Mouse (Mus musculus) liver, postnatal 0 days (tissue): ENCODE measurements at regions not wholly inside any gene's neighbourhood (a gene's known extent, or its start where the extent isn't known, plus 50 kb on each side); places are given as distances from the start of the nearest gene placed in this dataset.

ENCODE experiments used
- ATAC-seq: fragments of 200-750 bp; cut with Nextera tagmentation; 2 replicates; pipeline ENCODE4 v1.8.0; 2017; ENCODE audit warnings: mild to moderate bottlenecking, moderate library complexity
- DNase-seq: peaks from one replicate; pipeline ENCODE4 v3.0.0-alpha.2; 2016
- H3K27ac ChIP-seq: fragments of 300-500 bp; sonication (generic); 2 replicates; pipeline ENCODE4 v1.5.1; 2014; ENCODE audit warnings: antibody characterized with exemption, moderate library complexity, mild to moderate bottlenecking, low read depth
- H3K27me3 ChIP-seq: fragments of 300-500 bp; sonication (generic); 2 replicates; pipeline ENCODE4 v1.6.1; 2014; ENCODE audit warnings: low read length, control low read depth, mixed read lengths; ENCODE audit not compliant: insufficient read depth
- H3K36me3 ChIP-seq: fragments of 300-500 bp; sonication (generic); replicated peaks from 2 replicates; pipeline ENCODE4 v1.6.1; 2014; ENCODE audit warnings: mild to moderate bottlenecking, control low read depth, low read length, moderate library complexity, mixed read lengths; ENCODE audit not compliant: insufficient read depth
- H3K4me1 ChIP-seq: fragments of 300-500 bp; sonication (generic); 2 replicates; pipeline ENCODE4 v1.6.1; 2014; ENCODE audit warnings: antibody characterized with exemption, mild to moderate bottlenecking, control low read depth; ENCODE audit not compliant: insufficient read depth
- H3K4me2 ChIP-seq: fragments of 300-500 bp; sonication (generic); 2 replicates; pipeline ENCODE4 v1.6.1; 2014; ENCODE audit warnings: low read depth, mild to moderate bottlenecking, low read length, moderate library complexity, mixed read lengths
- H3K4me3 ChIP-seq: fragments of 300-500 bp; sonication (generic); 2 replicates; pipeline ENCODE4 v1.5.1; 2014; ENCODE audit warnings: low read depth, low read length
- H3K9ac ChIP-seq: fragments of 300-500 bp; sonication (generic); replicated peaks from 2 replicates; pipeline ENCODE4 v1.6.1; 2014; ENCODE audit warnings: mild to moderate bottlenecking, moderate library complexity
- H3K9me3 ChIP-seq: fragments of 300-500 bp; sonication (generic); 2 replicates; pipeline ENCODE4 v1.6.1; 2016; ENCODE audit warnings: mild to moderate bottlenecking, control low read depth, low read length, mixed read lengths
- CTCF ChIP-seq: sonication (generic); IDR thresholded peaks from 2 replicates; pipeline ENCODE4 v1.5.1; 2016; ENCODE audit warnings: antibody characterized with exemption, low read depth
- EP300 ChIP-seq: IDR thresholded peaks from 2 replicates; pipeline ENCODE4 v1.6.1; 2016; ENCODE audit warnings: antibody characterized with exemption, low read depth, mild to moderate bottlenecking
- WGBS: fragments of 180-500 bp; shearing (Covaris S2); extraction: QIAGEN DNeasy Blood & Tissue Kit; methylation state at CpG from one replicate; pipeline ENCODE4 v1.1.7; 2014; ENCODE audit not compliant: insufficient replicate concordance; 5-methylcytosine and 5-hydroxymethylcytosine counted together

DNA sequence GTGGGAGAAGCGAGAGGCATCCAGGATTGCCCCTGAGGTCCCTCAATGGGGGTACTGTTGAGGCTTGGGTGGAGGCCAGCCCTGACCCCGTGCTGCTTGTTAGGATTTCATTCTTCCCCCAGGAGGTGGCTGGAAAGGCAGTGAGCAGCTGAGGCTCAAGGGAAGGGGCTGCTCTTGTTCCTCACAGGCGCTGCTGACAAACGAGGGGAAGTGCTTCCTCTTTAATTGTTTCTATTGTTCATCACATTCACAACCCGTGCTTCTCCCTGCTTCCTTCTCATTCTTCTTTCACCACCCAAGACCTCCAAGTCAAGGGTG, 135.3 kb upstream of the Map3k1 start:
- Histone ChIP-seq H3K4me2 (no peak overlapping the region), H3K36me3 (no peaks in the 10 kb centered on the region), H3K27me3 (no peaks in the 10 kb centered on the region), H3K4me3 (no peak overlapping the region), H3K9me3 (no peaks in the 10 kb centered on the region), H3K4me1 (peaks cover 31% of the 10 kb centered on the region), H3K27ac (no peak overlapping the region), H3K9ac (0 out of 2 replicates have a peak overlapping the region, but pooled peaks have one; percentile 8)
- no peak for TF ChIP-seq CTCF
- no peak for TF ChIP-seq EP300
- 23% methylated on average over 5 of the region's 5 CpGs for WGBS
- DNase-seq (no peak), ATAC-seq (no peak)

DNA sequence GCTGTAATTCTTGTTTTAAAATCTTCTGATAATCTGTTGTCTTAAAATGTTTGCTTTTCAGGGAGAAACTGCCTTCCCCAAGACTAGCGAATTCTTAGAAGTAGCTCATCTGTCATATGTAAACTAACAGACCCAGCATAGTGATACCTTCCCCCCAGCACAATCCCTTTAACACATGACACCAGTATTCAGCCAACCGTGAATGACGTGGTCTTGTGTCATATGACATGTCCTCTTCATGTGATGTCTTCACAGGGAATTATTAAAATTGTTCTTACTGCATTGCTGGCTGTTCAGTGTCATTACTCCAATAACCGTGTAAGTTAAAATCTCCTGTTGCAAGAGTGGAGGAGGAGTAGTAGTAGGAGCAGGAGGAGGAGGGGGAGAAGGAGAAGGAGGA, 137.5 kb upstream of the Map3k1 start:
- Histone ChIP-seq H3K4me3 (no peak overlapping the region), H3K9me3 (no peaks in the 10 kb centered on the region), H3K36me3 (no peaks in the 10 kb centered on the region), H3K4me2 (no peak overlapping the region), H3K9ac (no peak overlapping the region), H3K4me1 (peaks cover 20% of the 10 kb centered on the region), H3K27ac (no peak overlapping the region), H3K27me3 (no peaks in the 10 kb centered on the region)
- ATAC-seq, result no peak
- TF ChIP-seq EP300 (no peak), CTCF (no peak)
- 86% methylated on average over 4 of the region's 4 CpGs for WGBS
- no peak for DNase-seq

DNA sequence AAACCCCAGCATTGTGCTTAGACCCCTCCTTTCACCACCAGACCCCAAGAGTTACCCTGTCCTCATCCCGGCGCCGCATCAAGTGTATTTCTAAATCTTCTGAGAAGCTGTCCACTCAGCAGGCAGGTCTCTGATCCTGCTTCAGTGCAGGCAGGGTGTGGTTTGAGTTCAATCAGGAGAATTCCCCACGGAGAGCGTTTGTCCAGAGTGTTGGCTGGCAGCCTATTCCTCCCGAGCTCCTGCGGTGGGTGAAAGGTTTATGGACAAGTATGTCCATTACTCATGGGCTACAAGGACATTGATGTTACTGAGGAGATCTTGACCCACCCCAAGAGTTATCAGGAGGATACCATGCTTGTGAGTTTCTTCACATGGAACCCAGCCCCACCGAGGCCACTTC, 138.0 kb upstream of the Map3k1 start:
- Histone ChIP-seq H3K27ac (no peak overlapping the region), H3K4me3 (no peak overlapping the region), H3K9ac (no peak overlapping the region), H3K4me2 (no peak overlapping the region), H3K9me3 (no peaks in the 10 kb centered on the region), H3K36me3 (no peaks in the 10 kb centered on the region), H3K4me1 (peaks cover 15% of the 10 kb centered on the region), H3K27me3 (no peaks in the 10 kb centered on the region)
- DNase-seq (no peak), ATAC-seq (no peak)
- no peak for TF ChIP-seq CTCF
- TF ChIP-seq EP300, result no peak
- WGBS, result 87% methylated on average over 8 of the region's 8 CpGs

DNA sequence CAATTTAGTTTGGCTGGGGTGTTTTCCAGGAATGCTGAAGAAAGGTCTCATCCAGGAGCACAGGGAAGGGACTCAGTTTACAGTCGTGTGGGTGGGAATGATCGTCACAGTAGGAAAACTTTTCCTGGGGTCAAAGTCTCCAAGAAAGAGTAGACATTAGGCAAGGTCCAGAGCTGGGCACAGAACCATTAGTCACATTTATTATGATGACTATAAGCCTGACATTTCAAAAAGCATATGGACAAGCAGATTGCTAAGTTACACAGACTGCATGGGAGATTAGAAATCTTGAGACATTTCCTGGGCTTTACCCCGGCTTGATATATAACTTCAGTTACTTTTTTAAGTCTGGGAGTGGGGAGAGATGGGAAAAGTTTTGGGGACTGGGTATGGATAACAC, 139.6 kb upstream of the Map3k1 start:
- WGBS, result 52% methylated on average over 3 of the region's 3 CpGs
- TF ChIP-seq CTCF, result no peak
- TF ChIP-seq EP300, result peak; percentile 51
- H3K4me2 ChIP-seq, result no peak overlapping the region
- no peaks in the 10 kb centered on the region for H3K27me3 ChIP-seq
- DNase-seq, result no peak
- peaks cover 15% of the 10 kb centered on the region; the same call in 1 of the 2 replicates for H3K4me1 ChIP-seq
- ATAC-seq, result 0 out of 2 replicates have a peak, but pooled peaks have one; percentile 23
- no peaks in the 10 kb centered on the region for H3K36me3 ChIP-seq
- H3K27ac ChIP-seq, result no peak overlapping the region
- H3K9ac ChIP-seq, result no peak overlapping the region
- no peak overlapping the region for H3K4me3 ChIP-seq
- no peaks in the 10 kb centered on the region for H3K9me3 ChIP-seq

DNA sequence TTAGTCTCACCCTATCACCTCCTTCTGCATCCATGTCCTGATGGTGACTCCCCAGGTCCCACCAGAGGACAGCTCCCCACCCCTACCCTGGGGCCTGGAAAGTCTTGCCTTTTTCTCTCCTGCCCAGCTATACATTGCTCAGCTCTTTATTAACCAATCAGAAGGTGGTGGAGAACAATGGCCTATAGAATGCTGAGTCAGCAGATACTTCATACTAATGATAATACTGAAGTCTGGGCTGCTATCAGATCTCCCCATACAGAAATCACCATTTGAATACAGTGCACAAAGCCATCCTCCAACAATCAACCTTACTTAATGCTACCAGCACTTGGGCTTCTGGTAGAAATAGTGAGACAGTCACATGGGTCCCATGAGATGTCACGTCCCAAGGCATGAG, 141.2 kb upstream of the Map3k1 start:
- Histone ChIP-seq H3K36me3 (no peaks in the 10 kb centered on the region), H3K27ac (no peak overlapping the region), H3K4me2 (no peak overlapping the region), H3K9ac (no peak overlapping the region), H3K27me3 (no peaks in the 10 kb centered on the region), H3K4me1 (peaks cover 17% of the 10 kb centered on the region), H3K9me3 (no peaks in the 10 kb centered on the region), H3K4me3 (no peak overlapping the region)
- no peak for ATAC-seq
- TF ChIP-seq EP300, result no peak
- TF ChIP-seq CTCF, result no peak
- 92% methylated on average over 1 of the region's 1 CpGs for WGBS
- no peak for DNase-seq

DNA sequence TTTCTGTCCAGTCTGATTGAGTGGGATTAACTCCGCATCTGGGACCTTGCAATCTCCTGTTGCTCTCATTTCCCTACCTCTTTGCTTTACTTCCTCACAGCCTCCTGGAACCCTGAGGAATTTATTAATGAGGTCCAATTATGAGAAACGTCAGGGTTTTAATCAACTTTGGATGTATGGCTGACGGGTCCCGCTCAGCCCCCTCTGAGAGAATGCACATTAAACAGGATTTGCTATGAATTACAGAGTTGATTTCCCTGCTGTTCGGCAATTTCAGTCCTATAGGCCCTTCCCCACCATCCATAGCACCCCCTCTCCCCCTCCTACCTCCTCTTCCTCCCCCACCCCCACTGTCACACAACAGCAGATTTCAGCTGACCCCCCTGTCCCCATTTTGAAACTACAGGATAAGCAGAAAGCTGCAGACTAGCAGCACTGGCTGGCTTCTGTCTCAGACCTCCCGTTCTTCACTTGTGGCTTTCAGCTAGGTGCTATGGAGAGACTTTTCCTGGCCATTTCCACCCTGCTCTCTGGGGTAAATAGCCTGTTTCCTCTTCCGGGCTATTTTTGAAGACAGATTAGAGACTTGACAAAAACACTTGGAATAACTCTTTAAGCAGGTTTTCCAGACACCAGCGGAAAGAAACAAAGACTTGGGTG, 145.2 kb upstream of the Map3k1 start:
- peaks cover 30% of the 10 kb centered on the region for H3K4me1 ChIP-seq
- DNase-seq, result no peak
- WGBS, result 63% methylated on average over 8 of the region's 8 CpGs
- H3K9me3 ChIP-seq, result no peaks in the 10 kb centered on the region
- H3K9ac ChIP-seq, result no peak overlapping the region
- H3K36me3 ChIP-seq, result no peaks in the 10 kb centered on the region
- 0 out of 2 replicates have a peak overlapping the region, but pooled peaks have one; percentile 3 for H3K4me2 ChIP-seq
- H3K27ac ChIP-seq, result no peak overlapping the region
- TF ChIP-seq EP300 (no peak), CTCF (no peak)
- H3K4me3 ChIP-seq, result no peak overlapping the region
- no peaks in the 10 kb centered on the region for H3K27me3 ChIP-seq
- no peak for ATAC-seq
